Mouse (Mus musculus) heart, postnatal 0 days (tissue): Measurements from ENCODE around the gene Lcn4. TPM values are rescaled to one million over a fixed set of nuclear protein-coding genes. Genes with fewer than 3 reads are reported as not detected.
"Not testable (repeated sequence)": the region's sequence is repeated elsewhere in the genome, so short reads cannot be mapped to it uniquely, and the experiment has no call there.

Experiments used
- ATAC-seq: fragments of 200-750 bp; cut with Nextera tagmentation; 2 replicates; pipeline ENCODE4 v1.8.0; 2017; ENCODE audit warnings: low read depth, moderate number of reproducible peaks, moderate library complexity; ENCODE audit not compliant: insufficient read depth
- DNase-seq: peaks from one replicate; pipeline ENCODE4 v3.0.0-alpha.2; 2016; ENCODE audit warnings: low spot score
- H3K27ac ChIP-seq: fragments of 300-500 bp; sonication (generic); 2 replicates; pipeline ENCODE4 v1.5.1; 2014; ENCODE audit warnings: low read depth, mild to moderate bottlenecking
- H3K27me3 ChIP-seq: fragments of 300-500 bp; sonication (generic); 2 replicates; pipeline ENCODE4 v1.6.1; 2014; ENCODE audit warnings: low read length, mixed read lengths; ENCODE audit not compliant: control insufficient read depth, insufficient read depth
- H3K36me3 ChIP-seq: fragments of 300-500 bp; sonication (generic); replicated peaks from 2 replicates; pipeline ENCODE4 v1.6.1; 2014; ENCODE audit warnings: low read length, mixed read lengths; ENCODE audit not compliant: control insufficient read depth, insufficient read depth
- H3K4me1 ChIP-seq: fragments of 300-500 bp; sonication (generic); 2 replicates; pipeline ENCODE4 v1.6.1; 2014; ENCODE audit warnings: antibody characterized with exemption; ENCODE audit not compliant: control insufficient read depth, insufficient read depth
- H3K4me2 ChIP-seq: fragments of 300-500 bp; sonication (generic); 2 replicates; pipeline ENCODE4 v1.6.1; 2014; ENCODE audit warnings: low read depth, mild to moderate bottlenecking, low read length, moderate library complexity
- H3K4me3 ChIP-seq: fragments of 300-500 bp; sonication (generic); 2 replicates; pipeline ENCODE4 v1.5.1; 2014; ENCODE audit warnings: low read depth, low read length
- H3K9ac ChIP-seq: fragments of 300-500 bp; sonication (generic); replicated peaks from 2 replicates; pipeline ENCODE4 v1.6.1; 2014; ENCODE audit warnings: low read depth, low read length, mixed read lengths
- H3K9me3 ChIP-seq: fragments of 300-500 bp; sonication (generic); replicated peaks from 2 replicates; pipeline ENCODE4 v1.6.1; 2016; ENCODE audit warnings: low read length; ENCODE audit not compliant: control insufficient read depth
- CTCF ChIP-seq: IDR thresholded peaks from 2 replicates; pipeline ENCODE4 v1.5.1; 2016; ENCODE audit warnings: antibody characterized with exemption, control low read depth, low read depth
- EP300 ChIP-seq: IDR thresholded peaks from 2 replicates; pipeline ENCODE4 v1.6.1; 2016; ENCODE audit warnings: antibody characterized with exemption, low read depth
- WGBS: fragments of 180-500 bp; shearing (Covaris S2); extraction: QIAGEN DNeasy Blood & Tissue Kit; methylation state at CpG from one replicate; pipeline ENCODE4 v1.1.7; 2014; 5-methylcytosine and 5-hydroxymethylcytosine counted together
- polyA plus RNA-seq: library from polyadenylated mRNA; unstranded; fragments of >200 nt; fragmentation: Nextera tagmentation; extraction: Ambion mirVana; gene quantifications from 2 replicates; pipeline ENCODE4 v1.2.1, GENCODE M21; 2015
- total RNA-seq: library from RNA; depleted of rRNA; stranded (reverse); fragments of >200 nt; gene quantifications from 2 replicates; pipeline ENCODE4 v1.2.3, GENCODE M21; 2014; ENCODE audit warnings: low replicate concordance; rRNA removed

Lcn4 gene
- not detected in 2 replicates for total RNA-seq
- not detected in 2 replicates for polyA plus RNA-seq

DNA sequence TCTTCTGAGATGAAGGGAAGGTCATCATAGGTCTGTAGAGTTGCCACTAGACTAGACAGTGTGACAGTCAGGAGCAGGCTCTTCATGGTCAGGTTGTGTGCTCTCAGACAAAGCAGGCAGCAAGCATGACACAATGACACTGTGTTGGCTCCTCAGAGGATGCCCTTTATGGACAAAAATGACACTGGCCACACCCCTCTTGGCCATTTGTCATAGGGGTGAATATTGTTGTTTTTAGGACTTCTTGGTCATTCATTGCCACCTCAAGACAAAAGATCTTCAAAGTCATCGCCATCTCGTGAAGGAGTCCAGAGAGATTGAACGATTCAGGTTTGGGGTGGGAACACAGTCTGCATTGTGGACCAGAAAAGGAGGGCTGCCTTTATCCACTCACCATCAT lies at the start of gene Lcn4:
TSS of gene Lcn4 (minus strand) at position 101 of the 400 bp plus-strand sequence.
- H3K4me3 ChIP-seq = no peak within 1 kb of the TSS
- no peak within 1 kb of the TSS for H3K9ac ChIP-seq
- ATAC-seq (no peak), DNase-seq (no peak)
- H3K9me3 ChIP-seq = no peaks in the 10 kb centered on the region
- no peak within 1 kb of the TSS for H3K27ac ChIP-seq
- no peaks in the 10 kb centered on the region for H3K4me1 ChIP-seq
- TF ChIP-seq CTCF = no peak
- TF ChIP-seq EP300 = no peak
- no peaks in the 10 kb centered on the region for H3K36me3 ChIP-seq
- H3K4me2 ChIP-seq = no peak within 1 kb of the TSS
- no peaks in the 10 kb centered on the region for H3K27me3 ChIP-seq
- WGBS = 79% methylated on average over 3 of the region's 3 CpGs

DNA sequence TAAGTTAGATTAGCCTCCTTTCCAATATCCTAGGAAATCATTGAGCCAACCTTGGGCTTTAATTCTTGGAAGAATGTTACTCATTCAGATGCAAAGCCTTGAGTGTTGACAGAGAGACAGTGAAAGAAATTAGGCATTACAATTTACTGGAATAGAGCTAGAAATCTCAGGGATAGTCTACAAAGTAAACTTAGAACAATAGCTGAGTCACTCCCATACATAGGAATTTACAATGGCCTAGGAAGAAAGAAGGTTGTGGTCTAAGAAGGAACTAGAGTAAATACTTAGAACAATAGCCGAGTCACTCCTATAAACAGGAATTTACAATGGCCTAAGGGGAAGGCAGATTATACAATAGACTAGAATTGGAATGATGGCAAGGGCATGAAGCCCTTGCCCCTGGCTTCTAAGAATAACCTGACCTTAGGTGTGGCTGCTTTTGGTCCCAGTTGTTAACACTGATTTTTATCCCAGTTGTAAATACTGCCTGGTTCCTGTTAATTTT lies 15.1 kb upstream of the Lcn4 start:
- no peak for TF ChIP-seq CTCF
- no peak for TF ChIP-seq EP300
- no peak for ATAC-seq
- DNase-seq = no peak
- no peaks in the 10 kb centered on the region for H3K4me1 ChIP-seq
- H3K9ac ChIP-seq = no peak overlapping the region
- no peak overlapping the region for H3K4me3 ChIP-seq
- no peak overlapping the region for H3K4me2 ChIP-seq
- H3K36me3 ChIP-seq = no peaks in the 10 kb centered on the region
- no peaks in the 10 kb centered on the region for H3K27me3 ChIP-seq
- WGBS = 73% methylated on average over 1 of the region's 1 CpGs
- no peak overlapping the region for H3K27ac ChIP-seq
- H3K9me3 ChIP-seq = no peaks in the 10 kb centered on the region

DNA sequence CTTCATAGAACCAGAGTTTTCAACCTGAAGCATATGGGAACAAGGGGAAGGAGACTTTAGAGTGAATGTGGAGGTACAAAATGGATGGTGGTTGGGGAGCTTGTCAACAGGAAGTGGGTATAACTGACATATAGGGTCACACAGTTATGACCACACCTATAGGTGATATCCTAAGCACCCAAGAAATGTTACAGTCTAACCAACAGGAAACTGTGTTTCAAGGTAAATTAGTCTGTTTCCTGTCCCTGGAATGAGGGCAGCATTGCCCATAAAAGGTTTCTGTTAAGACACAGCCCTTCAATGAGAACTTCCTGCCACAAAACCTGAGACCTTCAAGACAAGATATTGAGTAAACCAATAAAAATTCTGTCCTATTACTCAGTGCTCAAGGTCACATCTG lies 2.3 kb downstream of the Lcn4 start:
- Histone ChIP-seq H3K27me3 (no peaks in the 10 kb centered on the region), H3K9me3 (no peaks in the 10 kb centered on the region), H3K9ac (no peak overlapping the region), H3K4me3 (no peak overlapping the region), H3K4me1 (no peaks in the 10 kb centered on the region), H3K36me3 (no peaks in the 10 kb centered on the region), H3K4me2 (no peak overlapping the region), H3K27ac (no peak overlapping the region)
- TF ChIP-seq EP300 (no peak), CTCF (no peak)
- ATAC-seq (no peak), DNase-seq (no peak)

DNA sequence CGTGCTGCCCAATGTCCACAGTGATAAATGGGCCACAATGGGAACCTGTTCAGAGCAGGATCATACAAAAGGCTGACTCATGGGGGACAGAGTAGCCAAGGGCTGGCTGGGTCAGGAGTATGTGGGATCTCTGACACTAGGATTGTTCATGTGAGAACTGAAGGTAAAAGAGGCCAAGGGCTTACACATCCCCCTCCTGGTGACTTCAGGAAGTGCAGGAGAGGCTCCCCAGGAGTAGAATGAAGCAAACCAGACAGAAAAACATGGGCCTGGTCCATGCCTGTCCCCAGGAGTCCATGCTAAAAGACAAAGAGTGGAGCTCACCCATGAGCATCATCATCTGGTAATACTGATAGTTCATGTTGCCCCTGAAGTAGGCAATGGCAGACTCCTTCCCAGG lies 7.5 kb downstream of the Lcn4 start:
- not testable (repeated sequence) for H3K4me1 ChIP-seq, H3K4me3 ChIP-seq, ATAC-seq, H3K9ac ChIP-seq, H3K4me2 ChIP-seq, H3K27ac ChIP-seq, H3K36me3 ChIP-seq, H3K27me3 ChIP-seq, H3K9me3 ChIP-seq
- 68% methylated on average over 1 of the region's 1 CpGs for WGBS
- TF ChIP-seq CTCF = peak; percentile 56
- DNase-seq = peak; percentile 30

DNA sequence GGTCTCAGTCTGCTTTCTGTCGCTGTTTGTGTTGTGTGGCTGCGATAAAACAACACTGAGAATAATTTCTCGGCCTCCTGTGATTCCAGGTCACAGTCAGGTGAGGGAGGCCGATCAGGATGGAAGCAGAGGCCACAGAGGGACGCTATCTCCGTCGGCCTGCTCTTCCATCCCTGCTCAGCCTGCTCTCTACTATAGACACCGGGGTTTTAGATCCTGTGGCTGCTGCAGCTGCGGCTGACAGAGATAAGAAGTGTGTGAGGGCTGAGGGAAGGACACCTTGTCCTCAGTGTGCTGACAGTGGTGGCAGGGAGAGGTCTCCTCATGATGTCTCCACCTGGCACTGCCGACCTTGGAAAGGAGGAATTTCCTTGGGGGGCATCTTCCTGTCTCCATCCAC lies 8.0 kb downstream of the Lcn4 start:
- Histone ChIP-seq H3K4me3 (no peak overlapping the region), H3K9me3 (no peaks in the 10 kb centered on the region), H3K4me1 (no peaks in the 10 kb centered on the region), H3K4me2 (no peak overlapping the region), H3K9ac (no peak overlapping the region), H3K27ac (no peak overlapping the region), H3K27me3 (no peaks in the 10 kb centered on the region), H3K36me3 (no peaks in the 10 kb centered on the region)
- DNase-seq = no peak
- ATAC-seq = no peak
- 40% methylated on average over 10 of the region's 10 CpGs for WGBS
- TF ChIP-seq EP300 = no peak
- no peak for TF ChIP-seq CTCF

DNA sequence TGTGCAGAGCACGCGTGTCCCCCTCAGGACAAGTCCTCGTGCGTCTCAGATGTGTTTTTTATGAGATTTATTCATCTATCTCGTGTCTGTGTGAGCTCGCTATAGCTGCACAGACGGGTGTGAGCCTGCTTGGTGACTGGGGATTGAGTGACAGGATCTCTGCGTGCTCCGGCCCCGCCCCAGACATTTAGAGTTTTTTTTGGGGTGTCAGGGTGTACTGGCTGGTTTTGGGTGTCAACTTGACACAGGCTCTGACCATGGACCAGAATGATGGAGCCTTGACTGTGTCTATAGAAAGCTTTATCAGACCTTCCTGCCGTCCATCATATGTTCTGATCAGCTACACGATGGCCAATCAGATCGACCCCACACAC lies 8.6 kb downstream of the Lcn4 start:
- Histone ChIP-seq H3K9ac (no peak overlapping the region), H3K27me3 (no peaks in the 10 kb centered on the region), H3K36me3 (no peaks in the 10 kb centered on the region), H3K4me1 (no peaks in the 10 kb centered on the region), H3K27ac (no peak overlapping the region), H3K9me3 (no peaks in the 10 kb centered on the region), H3K4me2 (no peak overlapping the region), H3K4me3 (no peak overlapping the region)
- ATAC-seq (no peak), DNase-seq (no peak)
- 70% methylated on average over 13 of the region's 13 CpGs for WGBS
- no peak for TF ChIP-seq CTCF
- no peak for TF ChIP-seq EP300
